Mouse (Mus musculus) liver, embryonic 12.5 days (tissue): ENCODE data around the gene Epn3. TPM values are rescaled to one million over a fixed set of nuclear protein-coding genes. Genes with fewer than 3 reads are reported as not detected.

Experiments
- ATAC-seq: fragments of 200-750 bp; cut with Nextera tagmentation; 2 replicates; pipeline ENCODE4 v1.8.0; 2017; ENCODE audit warnings: moderate number of reproducible peaks, mild to moderate bottlenecking, moderate library complexity
- H3K27ac ChIP-seq: fragments of 300-500 bp; sonication (generic); 2 replicates; pipeline ENCODE4 v1.5.1; 2016; ENCODE audit warnings: mild to moderate bottlenecking
- H3K27me3 ChIP-seq: fragments of 300-500 bp; sonication (generic); replicated peaks from 2 replicates; pipeline ENCODE4 v1.6.1; 2016; ENCODE audit warnings: mild to moderate bottlenecking, moderate library complexity
- H3K36me3 ChIP-seq: fragments of 300-500 bp; sonication (generic); 2 replicates; pipeline ENCODE4 v1.6.1; 2016; ENCODE audit warnings: mild to moderate bottlenecking, moderate library complexity
- H3K4me1 ChIP-seq: fragments of 300-500 bp; sonication (generic); 2 replicates; pipeline ENCODE4 v1.6.1; 2016
- H3K4me2 ChIP-seq: fragments of 300-500 bp; sonication (generic); 2 replicates; pipeline ENCODE4 v1.6.1; 2016; ENCODE audit warnings: mild to moderate bottlenecking, moderate library complexity
- H3K4me3 ChIP-seq: fragments of 300-500 bp; sonication (generic); 2 replicates; pipeline ENCODE4 v1.5.1; 2016; ENCODE audit warnings: mild to moderate bottlenecking, moderate library complexity
- H3K9ac ChIP-seq: fragments of 300-500 bp; sonication (generic); 2 replicates; pipeline ENCODE4 v1.6.1; 2016; ENCODE audit warnings: mild to moderate bottlenecking, moderate library complexity
- H3K9me3 ChIP-seq: fragments of 300-500 bp; sonication (generic); replicated peaks from 2 replicates; pipeline ENCODE4 v1.6.1; 2016; ENCODE audit warnings: mild to moderate bottlenecking, moderate library complexity
- WGBS: fragments of 180-500 bp; shearing (Covaris S2); methylation state at CpG from one replicate; pipeline ENCODE4 v1.1.7; 2016; ENCODE audit not compliant: insufficient replicate concordance; 5-methylcytosine and 5-hydroxymethylcytosine counted together
- polyA plus RNA-seq: library from polyadenylated mRNA; unstranded; fragments of >200 nt; fragmentation: Nextera tagmentation; extraction: Ambion mirVana; gene quantifications from 2 replicates; pipeline ENCODE4 v1.2.1, GENCODE M21; 2016

Gene Epn3
- polyA plus RNA-seq, 1 experiment from 2014 or later: not detected

DNA sequence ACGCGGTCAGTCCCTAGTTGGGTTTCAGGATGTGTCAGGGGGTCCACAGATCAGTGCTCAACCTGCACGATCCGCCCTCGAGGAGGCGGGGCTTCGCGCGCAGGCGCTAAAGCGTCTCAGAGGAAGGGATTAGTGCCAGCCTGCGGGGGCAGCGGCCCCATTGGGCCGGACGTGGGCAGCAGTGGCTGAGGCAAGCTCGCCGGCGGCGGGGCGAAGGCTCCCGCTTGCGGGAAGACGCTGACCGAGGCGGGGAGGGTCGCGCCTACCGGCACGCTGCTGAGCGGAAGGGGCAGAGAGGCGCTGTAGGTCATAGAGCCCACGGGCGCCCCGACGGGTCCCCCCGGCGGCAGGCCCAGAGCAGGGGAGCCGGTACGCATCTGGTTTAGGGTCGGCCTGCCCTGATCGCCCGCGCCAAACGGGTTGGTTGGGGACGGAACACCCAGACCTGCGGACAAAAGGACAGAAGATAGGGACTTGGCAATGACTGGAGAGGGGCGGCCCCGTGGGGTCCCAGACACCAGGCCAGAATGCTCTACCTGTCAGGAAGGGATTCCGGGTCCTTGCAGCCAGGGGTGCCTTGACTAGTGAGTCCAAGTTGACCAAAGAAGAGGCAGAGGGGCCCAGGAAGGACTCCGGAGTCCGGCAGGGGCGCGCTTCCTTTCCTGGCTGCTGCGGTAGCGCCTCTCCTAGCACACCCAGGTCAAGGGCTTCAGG lies 8.6 kb downstream of the Epn3 start:
- 6% methylated on average over 55 of the region's 55 CpGs for WGBS
- ATAC-seq: no peak
- Histone ChIP-seq H3K4me1 (peaks cover 9% of the 10 kb centered on the region; the same call in 1 of the 2 replicates), H3K9me3 (no peaks in the 10 kb centered on the region), H3K27ac (no peak overlapping the region), H3K36me3 (no peaks in the 10 kb centered on the region), H3K27me3 (peaks cover 96% of the 10 kb centered on the region), H3K9ac (peak overlapping the region; percentile 3; the same call in 1 of the 2 replicates), H3K4me2 (peak overlapping the region; percentile 58), H3K4me3 (peak overlapping the region; percentile 43)

- ATAC-seq: no peak
- H3K9me3 ChIP-seq: no peaks in the 10 kb centered on the region
Observed at GRCm38 (mm10) chr11:94489745-94490144, 10.0 kb downstream of the Epn3 start.

GRCm38 (mm10) chr11:94488767-94489533 lies 10.8 kb downstream of the Epn3 start:
- H3K27me3 ChIP-seq: peaks cover 99% of the 10 kb centered on the region
- no peak overlapping the region for H3K27ac ChIP-seq
- no peak overlapping the region for H3K4me3 ChIP-seq
- peaks cover 14% of the 10 kb centered on the region; the same call in 1 of the 2 replicates for H3K4me1 ChIP-seq
- ATAC-seq: no peak
- no peaks in the 10 kb centered on the region for H3K9me3 ChIP-seq
- H3K36me3 ChIP-seq: no peaks in the 10 kb centered on the region
- 69% methylated on average over 11 of the region's 11 CpGs for WGBS
- H3K9ac ChIP-seq: no peak overlapping the region
- no peak overlapping the region for H3K4me2 ChIP-seq

More at GRCm38 (mm10) chr11:94489745-94490144, 10.0 kb downstream of the Epn3 start:
- 43% methylated on average over 4 of the region's 4 CpGs for WGBS
- Histone ChIP-seq H3K27ac (no peak overlapping the region), H3K36me3 (no peaks in the 10 kb centered on the region), H3K4me3 (no peak overlapping the region), H3K9ac (no peak overlapping the region), H3K4me1 (peaks cover 14% of the 10 kb centered on the region; the same call in 1 of the 2 replicates), H3K27me3 (peaks cover 99% of the 10 kb centered on the region), H3K4me2 (no peak overlapping the region)

- no peak within 1 kb of the TSS for H3K4me3 ChIP-seq
- peaks cover 7% of the 10 kb centered on the region; the same call in 1 of the 2 replicates for H3K4me1 ChIP-seq
- 4% methylated on average over 24 of the region's 24 CpGs for WGBS
- no peak within 1 kb of the TSS for H3K27ac ChIP-seq
- peaks cover 99% of the 10 kb centered on the region for H3K27me3 ChIP-seq
- no peak within 1 kb of the TSS for H3K9ac ChIP-seq
- ATAC-seq: no peak; the same call in 1 of the 2 replicates
- no peaks in the 10 kb centered on the region for H3K9me3 ChIP-seq
- no peaks in the 10 kb centered on the region for H3K36me3 ChIP-seq
- H3K4me2 ChIP-seq: peak within 1 kb of the TSS; percentile 34
Observed at GRCm38 (mm10) chr11:94486001-94486400, 13.8 kb downstream of the Epn3 start, which contains the start of gene Spata20. Gene Spata20, minus strand, starts transcription at chr11:94486179.

GRCm38 (mm10) chr11:94485223-94485622 lies 14.6 kb downstream of the Epn3 start:
- Histone ChIP-seq H3K4me3 (no peak overlapping the region), H3K9me3 (no peaks in the 10 kb centered on the region), H3K4me2 (no peak overlapping the region), H3K27me3 (peaks cover 99% of the 10 kb centered on the region), H3K27ac (no peak overlapping the region), H3K9ac (no peak overlapping the region), H3K4me1 (peaks cover 5% of the 10 kb centered on the region; the same call in 1 of the 2 replicates), H3K36me3 (no peaks in the 10 kb centered on the region)
- ATAC-seq: no peak
- 63% methylated on average over 5 of the region's 5 CpGs for WGBS

GRCm38 (mm10) chr11:94484636-94485035 lies 15.1 kb downstream of the Epn3 start:
- Histone ChIP-seq H3K4me3 (no peak overlapping the region), H3K36me3 (no peaks in the 10 kb centered on the region), H3K27ac (no peak overlapping the region), H3K4me1 (peaks cover 5% of the 10 kb centered on the region; the same call in 1 of the 2 replicates), H3K9me3 (no peaks in the 10 kb centered on the region), H3K27me3 (peaks cover 98% of the 10 kb centered on the region), H3K4me2 (no peak overlapping the region), H3K9ac (no peak overlapping the region)
- 61% methylated on average over 9 of the region's 9 CpGs for WGBS
- no peak for ATAC-seq

GRCm38 (mm10) chr11:94483921-94484320 lies 15.9 kb downstream of the Epn3 start:
- no peak overlapping the region for H3K27ac ChIP-seq
- H3K4me1 ChIP-seq: peaks cover 5% of the 10 kb centered on the region; the same call in 1 of the 2 replicates
- H3K4me2 ChIP-seq: no peak overlapping the region
- H3K27me3 ChIP-seq: peaks cover 98% of the 10 kb centered on the region
- no peak overlapping the region for H3K4me3 ChIP-seq
- no peak overlapping the region for H3K9ac ChIP-seq
- ATAC-seq: no peak
- no peaks in the 10 kb centered on the region for H3K36me3 ChIP-seq
- H3K9me3 ChIP-seq: no peaks in the 10 kb centered on the region
- WGBS: 73% methylated on average over 14 of the region's 14 CpGs

GRCm38 (mm10) chr11:94483436-94483835 lies 16.3 kb downstream of the Epn3 start:
- Histone ChIP-seq H3K4me2 (no peak overlapping the region), H3K4me1 (peaks cover 5% of the 10 kb centered on the region; the same call in 1 of the 2 replicates), H3K9ac (no peak overlapping the region), H3K27me3 (peaks cover 98% of the 10 kb centered on the region), H3K27ac (no peak overlapping the region), H3K36me3 (no peaks in the 10 kb centered on the region), H3K9me3 (no peaks in the 10 kb centered on the region), H3K4me3 (no peak overlapping the region)
- WGBS: 62% methylated on average over 11 of the region's 11 CpGs
- no peak for ATAC-seq

DNA sequence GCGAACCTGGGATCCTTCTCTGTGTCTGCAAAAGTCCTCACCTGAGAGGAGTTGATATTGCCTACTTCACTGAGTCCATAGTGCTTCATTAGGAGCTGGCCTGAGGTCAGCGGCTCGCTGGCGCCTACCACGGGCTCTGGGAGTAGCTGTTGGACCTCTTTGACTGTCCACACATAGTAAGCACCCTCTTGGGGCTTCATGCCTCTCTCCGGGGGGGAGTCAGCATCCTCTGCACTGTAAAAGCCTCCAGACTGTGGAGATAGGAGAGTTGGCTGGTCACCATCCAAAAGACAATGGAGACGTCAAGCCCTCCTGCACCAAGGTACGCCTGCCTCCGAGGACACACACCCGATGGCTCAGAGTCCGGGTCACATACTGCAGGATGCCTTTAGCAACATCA lies 17.0 kb downstream of the Epn3 start:
- Histone ChIP-seq H3K36me3 (no peaks in the 10 kb centered on the region), H3K9me3 (no peaks in the 10 kb centered on the region), H3K4me1 (peaks cover 5% of the 10 kb centered on the region; the same call in 1 of the 2 replicates), H3K9ac (no peak overlapping the region), H3K4me3 (no peak overlapping the region), H3K27ac (no peak overlapping the region), H3K4me2 (no peak overlapping the region), H3K27me3 (peaks cover 98% of the 10 kb centered on the region)
- WGBS: 81% methylated on average over 11 of the region's 11 CpGs
- ATAC-seq: no peak

DNA sequence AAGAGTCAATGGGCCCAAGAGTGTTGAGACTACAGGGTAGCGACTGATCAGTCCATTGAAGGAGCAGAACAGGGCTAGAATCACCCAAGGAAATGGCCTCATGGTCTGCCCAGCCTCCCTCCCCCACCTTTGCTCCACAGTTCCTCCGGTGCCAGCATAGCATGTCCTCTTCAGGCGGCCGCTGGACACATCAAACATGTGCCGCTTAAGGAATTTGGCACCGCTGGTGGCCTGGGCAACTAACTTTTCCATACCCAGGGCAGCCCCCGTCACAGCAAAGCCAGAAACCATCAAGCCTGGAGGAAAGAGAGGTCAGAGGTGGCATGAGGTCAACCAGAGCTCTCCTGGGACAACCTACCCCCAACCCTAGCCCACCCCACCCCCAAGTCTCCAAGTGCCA lies 17.8 kb downstream of the Epn3 start:
- no peak for ATAC-seq
- WGBS: 74% methylated on average over 7 of the region's 7 CpGs

GRCm38 (mm10) chr11:94480382-94480781 lies 19.4 kb downstream of the Epn3 start:
- Histone ChIP-seq H3K27ac (no peak overlapping the region), H3K27me3 (peaks cover 98% of the 10 kb centered on the region), H3K9me3 (no peaks in the 10 kb centered on the region), H3K4me3 (no peak overlapping the region), H3K4me1 (no peaks in the 10 kb centered on the region), H3K36me3 (no peaks in the 10 kb centered on the region), H3K9ac (no peak overlapping the region), H3K4me2 (no peak overlapping the region)
- WGBS: 78% methylated on average over 9 of the region's 9 CpGs
- ATAC-seq: no peak

More for the DNA sequence above, 17.8 kb downstream of the Epn3 start:
- Histone ChIP-seq H3K4me2 (no peak overlapping the region), H3K27me3 (peaks cover 98% of the 10 kb centered on the region), H3K36me3 (no peaks in the 10 kb centered on the region), H3K4me1 (peaks cover 5% of the 10 kb centered on the region; the same call in 1 of the 2 replicates), H3K27ac (no peak overlapping the region), H3K9me3 (no peaks in the 10 kb centered on the region), H3K9ac (no peak overlapping the region), H3K4me3 (no peak overlapping the region)

GRCm38 (mm10) chr11:94477651-94478050 lies 22.1 kb downstream of the Epn3 start:
- Histone ChIP-seq H3K4me1 (peaks cover 18% of the 10 kb centered on the region), H3K9ac (no peak overlapping the region), H3K4me2 (no peak overlapping the region), H3K27ac (no peak overlapping the region), H3K36me3 (no peaks in the 10 kb centered on the region), H3K9me3 (no peaks in the 10 kb centered on the region), H3K27me3 (peaks cover 98% of the 10 kb centered on the region), H3K4me3 (no peak overlapping the region)
- ATAC-seq: no peak
- WGBS: 59% methylated on average over 6 of the region's 6 CpGs
